Mouse (Mus musculus) layer of hippocampus, adult 9-11 months (tissue): Measurements from ENCODE around the gene Card10.

Experiments used
- DNase-seq: peaks from one replicate; pipeline ENCODE4 v3.0.0; 2022

Card10 gene

DNA sequence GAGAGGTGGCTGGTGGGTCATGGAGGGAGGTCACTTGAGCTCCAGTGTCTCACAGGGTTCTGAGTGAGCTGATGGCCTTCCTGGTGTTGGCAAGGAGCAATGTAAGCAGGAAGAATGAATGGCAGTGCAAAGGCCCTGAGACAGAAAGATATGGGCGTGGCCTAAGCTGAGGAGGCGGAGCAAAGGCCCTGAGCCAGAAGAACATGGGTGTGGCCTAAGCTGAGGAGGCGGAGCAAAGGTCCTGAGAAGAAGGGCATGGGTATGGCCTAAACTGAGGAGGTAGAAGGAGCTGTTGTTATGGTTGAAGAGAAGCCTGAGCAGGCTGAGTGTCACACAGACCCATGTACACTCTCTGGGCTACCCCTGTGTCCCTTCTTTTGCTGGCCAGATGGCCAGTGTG is 30.7 kb upstream of the Card10 start:
- DNase-seq = no peak

DNA sequence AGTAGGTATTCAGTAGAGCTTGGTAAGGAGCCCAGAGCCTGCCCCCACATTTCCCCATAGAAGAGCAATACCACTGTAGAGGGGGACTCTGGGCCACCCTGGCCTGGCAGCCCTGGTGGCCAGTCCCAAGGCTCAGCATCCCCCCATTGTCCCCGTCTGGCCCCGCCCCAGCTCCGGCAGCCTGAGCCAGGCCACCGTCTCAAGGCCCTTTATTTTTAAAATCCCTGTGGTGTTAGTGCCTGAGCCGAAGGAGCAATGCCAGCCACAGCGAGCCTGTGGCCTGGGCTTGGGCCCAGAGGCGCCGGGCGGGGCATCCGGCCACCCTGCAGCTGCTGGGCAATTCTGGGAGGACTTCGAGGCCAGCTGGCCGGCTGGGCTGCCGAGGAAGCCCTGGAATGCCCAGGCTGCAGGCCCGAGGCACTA is 29.9 kb upstream of the Card10 start:
- DNase-seq = peak; percentile 87

DNA sequence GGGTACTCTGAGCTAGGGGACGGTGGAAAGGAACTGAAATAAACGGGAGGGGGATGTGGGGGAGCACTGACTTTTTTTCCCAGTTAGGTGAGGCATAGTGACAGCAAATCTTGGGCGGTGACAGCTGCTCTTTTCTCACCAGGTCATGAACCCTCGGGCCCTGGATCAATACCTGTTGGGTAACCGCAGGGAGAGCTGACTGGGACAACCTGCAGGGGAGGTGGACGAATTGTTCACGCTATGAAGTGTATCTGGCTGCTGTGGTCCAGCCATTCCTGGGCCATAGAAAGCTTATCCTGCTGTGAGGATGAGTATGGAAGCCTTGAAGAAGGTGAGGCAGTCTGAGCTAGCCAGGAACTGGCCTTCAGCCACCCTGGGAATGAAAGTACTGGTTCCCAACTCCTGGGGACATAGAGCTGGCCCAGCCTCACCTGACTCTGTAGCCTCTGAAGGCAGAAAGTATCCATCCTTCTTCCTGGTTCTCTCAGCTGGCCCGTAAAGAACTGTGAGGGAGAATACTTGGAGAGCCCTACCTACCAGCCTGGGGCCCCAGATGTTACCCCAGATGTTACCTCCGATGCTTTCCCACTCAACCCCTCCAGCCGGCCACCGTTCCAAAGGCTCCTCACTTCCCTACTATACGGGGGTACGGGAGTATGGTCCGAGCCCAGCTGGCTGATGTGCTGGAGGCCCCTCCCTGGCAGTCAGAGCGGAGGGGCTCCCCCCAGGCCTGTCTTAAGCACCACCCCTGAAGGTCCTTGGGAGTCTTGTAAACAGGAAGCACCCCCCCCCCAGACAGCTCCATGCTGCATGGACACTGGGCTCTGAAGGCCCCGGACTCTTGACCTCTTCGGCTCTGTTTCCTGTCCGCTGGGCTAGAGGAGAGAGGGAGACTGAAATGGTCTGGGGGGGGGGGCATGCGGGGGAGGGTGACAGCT is 29.1 kb upstream of the Card10 start:
- no peak for DNase-seq

DNA sequence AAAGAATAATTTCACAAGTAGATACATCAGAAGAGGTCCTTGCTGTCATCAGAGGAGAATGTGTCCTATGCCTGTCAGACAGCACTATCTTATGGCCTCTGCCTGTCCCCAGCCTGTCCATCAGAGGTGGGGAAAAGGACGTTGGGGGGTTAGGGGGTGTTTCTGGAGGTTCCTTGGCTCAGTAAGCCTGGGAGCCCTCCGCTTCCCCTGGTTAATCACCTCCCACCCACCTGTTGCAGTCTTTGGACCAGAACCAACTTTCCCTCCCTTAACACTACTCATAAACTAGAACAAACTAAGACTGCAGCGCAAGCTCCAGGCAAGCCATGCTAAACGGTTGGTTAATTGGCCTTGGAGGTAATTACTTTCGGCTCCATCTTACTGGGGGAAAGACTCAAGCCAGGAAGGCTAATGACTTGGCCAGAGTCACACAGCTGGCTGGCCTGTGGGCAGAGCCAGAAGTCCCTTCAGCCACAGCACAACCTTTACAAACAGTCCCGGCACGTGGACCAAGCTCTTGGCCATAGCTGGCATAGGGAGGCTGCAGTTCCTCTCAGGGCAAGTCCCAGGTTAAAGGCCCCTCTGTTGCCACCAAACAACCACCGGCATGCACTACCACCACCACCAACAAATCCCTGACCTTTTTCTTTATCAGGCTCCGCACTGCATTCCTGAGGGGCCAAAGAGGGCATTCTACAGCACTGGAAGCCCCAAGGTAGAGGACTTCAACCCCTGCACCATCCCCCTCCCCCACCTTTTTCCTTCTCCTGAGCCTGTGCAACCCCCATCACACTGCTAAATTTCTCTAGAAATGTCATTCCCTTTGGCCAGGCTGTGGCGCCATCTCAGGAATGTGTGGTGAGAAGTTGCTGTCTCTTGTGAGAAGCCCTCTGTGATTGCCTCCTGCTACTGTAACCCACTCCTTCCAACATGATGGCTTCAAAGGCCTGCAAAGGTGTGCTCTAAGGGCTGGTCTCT is 28.2 kb upstream of the Card10 start:
- no peak for DNase-seq

DNA sequence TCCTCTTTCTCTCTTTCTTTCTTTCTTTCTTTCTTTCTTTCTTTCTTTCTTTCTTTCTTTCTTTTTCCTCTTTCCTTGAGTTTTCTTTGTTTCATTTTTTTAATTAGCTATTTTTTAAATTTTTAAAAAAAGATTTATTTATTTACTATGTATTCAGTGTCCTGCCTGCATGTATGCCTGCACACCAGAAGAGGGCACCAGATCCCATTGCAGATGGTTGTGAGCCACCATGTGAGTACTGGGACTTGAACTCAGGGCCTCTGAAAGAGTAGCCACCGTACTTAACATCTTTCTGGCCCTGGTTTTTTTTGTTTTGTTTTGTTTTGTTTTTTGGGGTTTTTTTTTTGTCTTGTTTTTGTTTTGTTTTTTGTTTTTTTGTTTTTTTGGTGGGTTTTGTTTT is 26.8 kb upstream of the Card10 start:
- DNase-seq = no peak

DNA sequence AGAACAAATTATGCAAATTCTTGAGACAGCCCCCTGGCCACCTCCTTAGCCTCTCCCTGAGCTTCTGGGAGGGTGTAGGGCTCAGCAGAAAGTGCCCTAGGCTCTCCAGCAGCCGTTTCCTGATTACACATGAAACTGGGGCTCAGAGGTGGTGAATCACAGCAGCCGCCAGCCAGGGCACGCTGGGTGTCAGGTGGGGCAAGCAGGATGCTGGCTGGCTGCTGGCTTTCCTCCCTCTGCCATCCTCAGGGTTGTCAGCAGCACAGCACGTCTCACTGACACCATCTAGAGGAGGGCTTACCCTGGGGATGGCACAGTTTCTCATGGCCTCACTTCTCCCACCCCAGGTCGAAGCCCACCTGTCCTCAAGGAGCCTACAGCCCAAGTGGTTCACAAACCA is 25.5 kb upstream of the Card10 start:
- DNase-seq = no peak

DNA sequence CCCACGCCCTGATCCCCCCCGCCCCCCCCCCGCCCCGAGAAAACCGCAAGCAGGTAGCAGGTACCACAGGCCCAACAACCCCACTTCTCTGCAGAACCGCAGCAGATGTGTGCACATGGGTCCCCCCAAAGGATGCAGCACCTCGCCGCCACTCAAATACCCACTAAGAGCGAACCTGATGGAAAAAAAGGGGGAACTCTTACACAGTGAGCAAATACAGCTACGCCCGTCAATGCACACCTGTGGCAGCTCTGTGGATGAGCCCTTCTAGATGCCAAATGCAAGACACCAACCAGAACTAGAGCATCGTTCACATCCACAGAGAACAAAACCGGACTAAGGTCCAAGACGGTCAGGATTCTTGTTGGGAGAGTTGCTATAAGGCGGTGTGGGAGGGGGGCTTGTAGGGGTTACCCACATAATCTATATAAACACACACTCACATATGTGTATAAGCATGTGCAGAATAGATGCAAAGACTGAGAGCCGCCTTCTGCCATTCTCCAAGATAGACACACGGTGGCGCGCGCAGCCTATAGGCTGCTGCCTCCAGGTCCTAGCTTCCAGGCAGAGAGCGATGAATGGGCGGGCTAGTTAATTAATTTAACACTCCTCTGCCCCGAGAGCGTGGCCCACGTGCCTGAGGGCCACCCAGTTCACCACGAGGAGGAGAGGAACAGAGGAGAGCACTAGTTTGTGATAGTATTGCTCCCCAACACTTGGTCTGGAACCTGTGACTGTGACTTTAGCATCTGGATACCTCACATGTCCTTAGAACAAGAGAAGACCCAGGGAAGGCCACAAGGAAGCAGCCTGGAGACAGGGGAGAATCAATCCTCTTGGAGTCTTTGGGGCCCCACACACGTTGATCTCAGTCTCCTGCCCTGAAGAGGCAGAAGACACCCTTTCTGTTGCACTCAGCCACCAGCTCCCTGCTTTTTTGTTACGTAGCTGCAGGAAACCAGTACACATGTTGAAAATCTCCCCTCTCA is 23.7 kb upstream of the Card10 start:
- DNase-seq = peak; percentile 62

DNA sequence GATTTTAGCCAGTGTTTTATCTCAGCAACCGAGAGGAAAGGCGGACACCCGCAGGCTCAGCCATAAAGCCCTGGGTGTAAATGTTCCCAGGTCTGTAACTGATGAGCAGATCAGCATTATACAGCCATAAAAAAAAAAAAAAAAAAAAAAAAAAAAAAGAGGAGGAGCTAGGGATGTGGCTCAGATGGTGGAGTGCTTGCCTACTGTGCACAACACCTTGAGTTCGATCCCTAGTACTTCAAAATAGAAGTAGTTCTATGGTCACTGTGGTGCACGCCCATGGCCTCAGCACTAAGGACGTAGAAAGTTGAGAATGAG is 13.2 kb upstream of the Card10 start:
- DNase-seq = no peak

DNA sequence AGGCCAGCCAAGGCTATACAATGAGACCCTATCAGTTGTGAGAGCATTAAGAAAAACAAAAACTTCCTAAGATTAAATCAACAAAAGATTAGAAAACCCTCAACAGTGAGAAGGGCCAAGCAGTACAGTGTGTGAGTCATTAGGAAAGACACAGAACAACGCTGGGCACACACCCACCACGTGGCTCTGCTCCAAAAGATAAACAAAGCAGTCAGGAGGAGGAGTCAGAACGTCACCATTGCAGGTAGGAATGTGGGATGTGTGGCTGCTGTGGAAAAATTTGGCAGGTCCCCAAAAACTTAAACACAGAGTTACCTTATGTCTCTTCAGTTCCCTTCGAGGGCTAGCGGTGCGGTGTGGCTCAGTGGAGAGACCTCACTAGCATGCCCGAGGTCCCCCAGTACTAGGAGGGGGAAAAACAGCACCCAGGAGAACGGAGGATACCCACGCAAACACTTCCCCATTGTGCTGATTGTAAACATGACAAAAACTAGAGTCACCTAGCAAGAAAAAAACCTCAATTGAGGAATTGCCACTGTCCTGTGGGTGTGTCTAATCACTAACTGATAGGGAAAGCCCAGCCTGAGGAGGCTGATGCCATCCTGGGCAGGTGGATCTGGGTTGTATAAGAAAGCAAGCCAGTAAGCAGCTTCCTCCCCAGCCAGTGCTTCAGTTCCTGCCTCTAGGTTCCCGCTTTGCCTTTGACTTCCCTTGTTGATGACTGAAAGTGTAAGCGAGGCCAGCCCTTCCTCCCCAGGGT is 12.7 kb upstream of the Card10 start:
- DNase-seq = no peak

DNA sequence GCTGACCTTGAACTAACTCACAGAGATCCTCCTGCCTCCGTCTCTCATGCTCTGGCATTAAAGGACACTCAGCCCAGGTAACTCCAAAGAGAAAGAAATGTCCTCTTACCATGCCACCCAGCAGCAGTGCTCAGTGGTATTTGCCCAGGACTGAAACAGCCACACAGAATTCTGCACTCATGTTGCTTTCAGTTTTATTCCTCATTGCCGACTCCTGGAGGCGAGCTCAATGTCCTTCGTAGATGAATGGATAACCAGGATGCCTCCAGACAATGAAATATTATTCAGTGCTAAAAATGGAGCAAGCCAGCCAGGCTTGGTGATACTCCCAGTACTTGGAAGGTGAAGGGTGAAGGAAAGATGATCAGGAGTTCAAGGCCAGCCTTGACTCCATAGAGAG is 10.8 kb upstream of the Card10 start:
- DNase-seq = no peak

DNA sequence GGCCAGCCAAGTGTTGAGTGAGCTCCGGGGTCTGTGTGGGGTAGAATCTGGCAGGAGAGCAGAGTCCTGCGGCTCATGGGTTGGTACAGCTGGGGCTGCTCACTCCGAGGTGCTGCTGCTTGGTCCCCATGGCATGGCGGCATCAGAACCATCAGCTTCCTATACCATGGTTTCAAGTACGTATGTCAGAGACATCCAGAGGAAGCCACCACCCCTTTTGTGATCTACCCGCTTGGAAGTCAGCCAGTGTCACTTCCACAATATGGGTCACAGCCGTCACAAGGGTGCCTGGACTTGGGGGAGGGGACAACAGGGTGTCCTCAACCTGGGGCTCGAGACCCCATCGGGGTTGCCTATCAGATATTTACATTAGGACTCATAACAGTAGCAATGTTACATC is 7.3 kb upstream of the Card10 start:
- DNase-seq = no peak

DNA sequence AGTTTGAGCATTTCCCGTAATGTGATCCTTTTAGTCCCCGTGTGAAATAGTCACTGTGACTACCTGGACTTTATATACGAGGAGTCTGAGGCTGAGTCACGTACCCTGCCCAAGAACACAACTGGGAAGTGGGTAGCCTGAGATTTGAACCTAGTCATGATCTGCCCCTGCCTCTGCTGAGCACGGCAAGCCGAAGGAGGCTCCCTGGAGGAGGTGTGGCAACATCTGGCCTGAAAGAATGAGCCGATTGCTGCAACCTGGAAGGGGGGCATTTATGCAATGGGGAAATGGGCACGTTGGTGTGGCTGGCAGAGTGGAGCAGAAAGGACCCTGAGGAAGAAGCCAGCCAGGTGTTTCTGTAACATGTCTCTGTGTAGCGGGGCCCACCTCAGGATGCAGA is 6.9 kb upstream of the Card10 start:
- no peak for DNase-seq

DNA sequence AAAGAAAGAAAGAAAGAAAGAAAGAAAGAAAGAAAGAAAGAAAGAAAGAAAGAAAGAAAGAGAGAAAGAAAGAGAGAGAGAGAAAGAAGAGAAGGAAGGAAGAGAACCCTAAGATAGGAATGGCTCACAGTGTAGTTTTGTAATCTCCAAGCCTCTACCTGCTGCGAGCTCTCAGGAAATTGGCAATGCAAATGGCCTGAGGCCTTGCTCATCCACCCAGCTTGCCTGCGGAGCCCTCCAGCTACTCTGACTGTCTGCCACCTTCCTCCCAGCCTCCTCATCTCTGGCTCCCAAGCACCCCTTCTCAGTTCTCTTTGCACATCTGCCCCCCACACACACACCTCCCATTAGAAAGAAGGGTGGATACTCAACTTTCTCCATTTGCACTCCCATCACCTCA is 6.1 kb upstream of the Card10 start:
- no peak for DNase-seq

DNA sequence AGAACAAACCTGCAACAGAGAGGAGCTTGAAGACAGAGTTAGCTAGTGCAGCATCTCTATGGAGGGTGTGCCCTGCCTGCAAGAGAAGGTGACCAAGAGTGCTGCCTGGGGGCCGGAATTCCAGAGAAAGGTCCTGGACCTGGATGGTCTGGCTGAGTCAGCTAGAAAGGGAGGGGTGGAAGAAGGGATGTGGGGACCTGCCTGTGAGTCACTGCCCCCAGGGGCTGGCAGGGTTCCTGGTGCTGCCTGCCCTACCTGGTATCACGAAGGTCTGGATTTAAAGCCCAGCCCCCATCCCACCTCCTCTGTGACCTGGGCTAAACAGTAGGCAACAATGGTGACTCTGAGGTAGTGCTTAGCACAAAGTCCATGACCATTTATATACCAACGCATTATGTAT is 4.3 kb upstream of the Card10 start:
- DNase-seq = no peak

DNA sequence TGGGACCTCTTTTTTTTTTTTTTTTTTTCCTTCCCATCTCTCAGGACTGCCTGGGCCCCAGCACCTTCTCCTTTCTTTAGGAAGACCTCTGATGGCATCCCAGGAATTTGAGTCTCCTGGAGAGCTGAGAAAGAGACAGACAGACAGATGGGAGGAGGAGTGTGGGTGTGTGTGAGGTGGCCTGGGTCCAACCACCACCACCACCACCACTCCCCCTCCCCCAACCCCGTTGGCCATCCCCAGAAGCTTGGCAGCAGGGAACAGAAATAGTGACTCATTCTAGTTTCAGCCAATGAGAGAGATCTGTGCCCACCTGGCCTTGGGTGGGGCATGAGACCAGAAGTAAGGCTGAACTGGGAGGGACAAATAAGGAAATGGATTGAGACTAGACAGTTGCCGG is 3.8 kb upstream of the Card10 start:
- no peak for DNase-seq

DNA sequence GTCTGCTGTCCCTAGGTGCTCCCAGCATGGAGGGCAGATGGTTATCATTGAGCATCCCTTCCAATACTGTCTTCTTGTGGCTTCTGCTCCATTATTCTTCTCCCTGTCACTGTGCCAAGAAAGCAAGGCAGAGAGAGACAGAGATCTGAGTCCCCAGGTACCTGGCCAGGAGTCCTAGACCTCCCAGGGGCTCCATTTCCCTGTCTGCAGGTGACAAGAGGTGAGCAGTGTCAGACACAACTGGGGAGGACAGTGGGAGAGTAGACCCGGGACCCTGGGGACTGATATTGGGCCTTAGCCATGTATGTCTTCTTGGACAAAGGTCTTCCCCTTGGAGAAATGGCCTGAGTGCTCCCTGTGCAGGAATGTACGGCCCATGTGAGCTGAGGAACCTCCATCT is 2.5 kb upstream of the Card10 start:
- no peak for DNase-seq

DNA sequence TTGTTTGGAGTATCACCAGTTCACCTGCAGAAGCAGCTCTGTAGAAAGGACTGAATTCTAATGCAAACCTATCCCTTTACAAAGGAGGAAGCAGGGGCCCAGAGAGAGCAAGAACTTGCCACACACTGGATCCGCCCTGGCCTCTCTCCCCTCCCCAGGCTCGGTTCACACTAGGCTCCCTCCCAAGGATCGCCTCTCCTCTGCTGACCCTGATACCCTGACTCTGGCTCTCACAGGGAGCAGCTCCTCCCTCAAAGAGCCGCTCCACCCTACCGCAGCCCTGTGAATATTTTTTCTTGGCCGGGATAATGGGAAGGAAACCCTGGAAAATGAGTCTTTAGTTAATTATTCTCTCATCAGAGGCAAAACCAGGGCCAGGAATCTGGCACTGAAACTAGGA is 1.5 kb upstream of the Card10 start:
- DNase-seq = no peak

DNA sequence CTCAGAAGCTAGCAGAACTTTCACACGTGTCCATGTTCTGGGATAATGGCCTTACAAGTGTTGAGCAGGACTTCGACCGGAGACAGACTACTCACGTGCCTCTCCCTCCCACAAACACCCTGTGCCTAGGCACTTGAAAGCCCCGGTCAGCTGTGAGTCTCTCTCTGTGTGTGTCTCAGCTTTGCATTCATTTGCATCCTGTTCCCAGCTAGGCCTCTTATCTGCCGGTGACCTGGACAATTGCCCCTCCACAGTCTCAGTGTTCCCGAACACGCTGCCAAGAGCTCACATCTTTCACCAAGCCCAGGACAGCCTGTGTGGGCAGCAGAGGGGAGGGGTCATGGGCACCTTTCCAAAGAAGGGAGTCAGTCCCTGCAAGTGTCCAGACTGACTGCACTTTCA is 658 bp upstream of the Card10 start:
- no peak for DNase-seq

DNA sequence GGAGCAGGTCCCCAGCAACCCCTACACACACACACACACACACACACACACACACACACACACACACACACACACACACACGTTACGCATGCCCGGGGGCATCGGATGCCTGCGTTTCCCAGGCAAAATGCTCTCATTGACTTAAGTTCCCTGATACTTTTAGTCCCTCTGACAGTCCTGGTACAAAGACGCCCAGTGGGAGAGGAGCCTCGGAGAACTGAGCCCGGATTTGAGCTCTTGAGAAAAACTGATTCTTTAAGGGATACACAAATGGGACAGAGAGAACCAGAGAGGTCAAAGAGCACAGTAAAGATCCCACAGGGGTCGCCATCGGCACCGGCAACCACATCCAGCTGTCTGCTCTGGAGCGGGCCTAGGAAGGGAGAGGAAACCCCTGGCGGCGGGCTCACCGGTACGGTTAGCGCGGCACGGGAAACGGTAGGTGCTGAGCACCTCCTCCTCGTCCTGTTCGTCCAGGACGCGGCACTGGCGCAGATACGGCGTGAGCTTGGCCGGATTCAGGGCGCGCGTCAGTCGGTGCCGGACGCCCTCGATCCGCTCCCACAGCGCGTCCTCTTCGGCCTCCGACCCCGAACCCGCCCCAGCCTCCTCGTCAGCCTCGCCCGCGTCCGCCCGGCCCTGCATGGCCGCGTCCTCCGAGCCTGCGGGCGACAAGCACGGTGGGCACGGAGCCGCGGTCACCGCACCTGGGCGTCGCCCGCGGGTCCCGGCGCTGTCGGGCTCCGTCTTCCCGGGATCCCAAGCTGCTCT is 686 bp downstream of the Card10 start:
- no peak for DNase-seq

DNA sequence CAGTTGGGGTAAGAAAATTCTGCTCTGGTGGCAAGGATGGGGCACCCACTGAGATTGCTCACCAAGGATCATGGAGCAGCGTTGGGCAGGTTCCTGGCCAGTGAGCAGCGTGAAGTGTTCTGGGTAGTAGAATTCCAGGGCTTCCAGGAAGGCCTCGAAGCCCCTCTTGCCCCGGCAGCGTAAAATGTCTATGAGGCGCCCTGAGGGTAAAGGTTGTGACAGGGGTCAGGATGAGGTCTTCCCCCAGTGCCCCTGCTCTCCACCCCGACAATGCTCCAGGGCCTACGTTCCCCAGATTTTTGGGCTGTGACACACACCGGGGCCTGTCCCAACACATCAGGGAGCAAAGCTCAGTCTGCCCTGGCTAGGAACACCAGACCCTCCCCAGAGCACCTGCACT is 1.3 kb downstream of the Card10 start:
- no peak for DNase-seq

DNA sequence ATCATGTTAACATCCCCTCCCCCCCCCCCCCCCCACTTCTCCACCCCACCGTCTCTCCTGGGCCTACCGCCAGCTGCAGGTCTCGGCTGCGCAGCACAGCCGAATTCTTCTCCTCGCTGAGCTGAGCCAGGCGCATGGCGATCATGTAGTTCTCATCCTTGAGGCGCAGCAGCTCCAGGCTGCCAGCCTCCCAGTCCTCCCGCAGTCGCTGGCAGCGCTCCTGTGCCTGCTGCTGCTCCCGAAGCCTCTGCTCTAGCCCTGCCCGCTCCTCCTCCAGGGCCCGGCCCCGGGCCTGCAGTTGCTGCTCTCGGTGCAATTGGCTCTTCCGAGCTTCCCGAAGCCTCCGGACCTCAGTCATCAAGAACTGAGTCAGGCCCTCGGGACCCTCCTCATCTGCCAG is 3.8 kb downstream of the Card10 start:
- DNase-seq = peak; percentile 49

DNA sequence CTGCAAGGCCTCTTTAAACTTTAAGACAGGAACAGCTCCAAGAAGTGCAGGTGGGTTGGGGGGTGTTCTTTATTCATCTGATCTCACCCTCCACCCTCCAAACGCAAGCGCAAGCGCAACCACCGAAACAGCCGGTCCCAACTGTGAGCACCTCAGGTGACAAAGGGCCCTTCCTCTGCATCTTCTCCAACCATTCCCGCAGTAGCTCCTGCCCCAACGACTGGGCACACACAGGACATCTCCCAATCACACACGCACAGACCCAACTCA is 5.8 kb downstream of the Card10 start:
- no peak for DNase-seq
